Mouse (Mus musculus): ENCODE data around the gene Tnr. TPM values are rescaled to one million over a fixed set of nuclear protein-coding genes. Genes with fewer than 3 reads are reported as not detected.

Tnr gene
- polyA plus RNA-seq, 1 experiment from 2014 or later: not detected

DNA sequence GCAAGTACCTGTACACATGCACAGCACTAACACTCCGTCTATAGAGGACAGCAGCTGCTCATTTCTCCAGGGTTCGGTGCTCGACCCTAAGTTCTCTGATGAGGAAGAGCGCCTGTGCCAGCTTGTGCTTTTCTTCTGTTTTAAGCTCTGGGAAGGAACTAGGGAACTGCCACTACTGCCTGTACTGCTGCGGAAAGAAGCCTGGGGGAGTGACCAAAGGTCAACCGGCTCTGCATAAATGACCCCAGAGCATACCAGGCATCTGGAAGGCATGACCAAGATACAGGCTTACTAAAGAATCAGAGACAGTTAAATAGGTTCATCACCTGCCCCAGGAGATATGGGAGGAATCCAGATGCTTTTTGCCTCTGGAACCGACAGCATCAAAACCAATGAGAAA lies 224.4 kb downstream of the Tnr start:
- no peaks in the 10 kb centered on the region for H3K4me1 ChIP-seq (ENCODE audit: insufficient read depth)
- no peaks in the 10 kb centered on the region for H3K36me3 ChIP-seq (replicated peaks; ENCODE audit: insufficient read depth, low read length)
- DNase-seq (no peak), ATAC-seq (no peak)
- no peak overlapping the region for H3K4me2 ChIP-seq (ENCODE audit: low read depth, low read length)
- no peak overlapping the region for H3K9ac ChIP-seq (replicated peaks)
- H3K27ac ChIP-seq (ENCODE audit: low read depth): no peak overlapping the region
- no peaks in the 10 kb centered on the region for H3K9me3 ChIP-seq (ENCODE audit: low read length)
- WGBS (ENCODE audit: insufficient replicate concordance): 69% methylated on average over 7 of the region's 7 CpGs
- H3K4me3 ChIP-seq (ENCODE audit: low read depth, low read length): no peak overlapping the region
- H3K27me3 ChIP-seq (ENCODE audit: insufficient read depth, low read length): no peaks in the 10 kb centered on the region
- no peak for TF ChIP-seq CTCF (IDR thresholded peaks at IDR 0.05; ENCODE audit: low read depth)
- TF ChIP-seq EP300 (IDR thresholded peaks at IDR 0.05; ENCODE audit: low read depth): no peak

DNA sequence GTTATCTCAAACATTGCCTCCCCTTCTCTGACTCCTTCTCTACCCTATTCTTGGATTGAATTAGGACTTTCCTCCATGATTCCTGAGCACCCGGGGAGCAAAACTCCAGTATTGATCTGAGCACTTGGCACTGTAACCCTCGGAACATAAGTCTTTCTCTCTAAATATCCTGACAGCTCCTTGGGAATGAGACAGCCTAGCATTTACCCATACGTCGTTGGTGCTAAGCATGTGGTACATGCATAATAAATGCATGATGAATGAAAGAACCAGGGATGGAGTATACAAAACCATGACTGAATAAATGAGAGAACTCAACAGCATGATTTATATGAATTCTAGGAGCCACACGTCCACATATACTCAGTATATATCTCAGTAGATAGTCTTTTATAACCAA lies 226.8 kb downstream of the Tnr start:
- Histone ChIP-seq H3K27me3 (ENCODE audit: insufficient read depth, low read length) (no peaks in the 10 kb centered on the region), H3K4me3 (ENCODE audit: low read depth, low read length) (no peak overlapping the region), H3K27ac (ENCODE audit: low read depth) (no peak overlapping the region), H3K9ac (replicated peaks) (no peak overlapping the region), H3K36me3 (replicated peaks; ENCODE audit: insufficient read depth, low read length) (no peaks in the 10 kb centered on the region), H3K4me2 (ENCODE audit: low read depth, low read length) (no peak overlapping the region), H3K9me3 (ENCODE audit: low read length) (no peaks in the 10 kb centered on the region), H3K4me1 (ENCODE audit: insufficient read depth) (no peaks in the 10 kb centered on the region)
- TF ChIP-seq CTCF (IDR thresholded peaks at IDR 0.05; ENCODE audit: low read depth): no peak
- no peak for TF ChIP-seq EP300 (IDR thresholded peaks at IDR 0.05; ENCODE audit: low read depth)
- ATAC-seq: no peak
- DNase-seq: no peak
- WGBS (ENCODE audit: insufficient replicate concordance): 69% methylated on average over 5 of the region's 5 CpGs

DNA sequence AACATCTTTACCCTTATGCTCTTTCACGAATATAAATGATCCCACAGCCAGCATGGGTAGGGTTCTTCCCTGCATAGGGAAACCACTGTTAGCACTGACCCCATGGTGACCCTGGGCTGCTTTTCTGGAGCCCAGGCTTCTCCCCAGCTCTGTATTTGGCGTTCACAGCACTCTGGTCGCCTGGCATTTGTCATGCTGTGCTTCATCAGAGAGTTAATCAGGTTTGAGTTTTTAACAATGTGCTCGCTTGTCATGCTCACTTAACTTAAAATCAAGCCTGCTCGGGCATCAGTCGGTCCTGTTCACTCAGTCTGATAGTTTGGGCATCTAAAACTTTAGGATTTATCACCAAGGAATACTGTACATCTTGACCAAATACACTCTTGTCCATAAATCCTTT lies 227.3 kb downstream of the Tnr start:
- no peak overlapping the region for H3K4me2 ChIP-seq (ENCODE audit: low read depth, low read length)
- WGBS (ENCODE audit: insufficient replicate concordance): 47% methylated on average over 6 of the region's 6 CpGs
- ATAC-seq (no peak), DNase-seq (no peak)
- H3K27me3 ChIP-seq (ENCODE audit: insufficient read depth, low read length): no peaks in the 10 kb centered on the region
- H3K9me3 ChIP-seq (ENCODE audit: low read length): no peaks in the 10 kb centered on the region
- no peak overlapping the region for H3K27ac ChIP-seq (ENCODE audit: low read depth)
- no peaks in the 10 kb centered on the region for H3K4me1 ChIP-seq (ENCODE audit: insufficient read depth)
- TF ChIP-seq CTCF (IDR thresholded peaks at IDR 0.05; ENCODE audit: low read depth) (no peak), EP300 (IDR thresholded peaks at IDR 0.05; ENCODE audit: low read depth) (no peak)
- no peak overlapping the region for H3K4me3 ChIP-seq (ENCODE audit: low read depth, low read length)
- no peaks in the 10 kb centered on the region for H3K36me3 ChIP-seq (replicated peaks; ENCODE audit: insufficient read depth, low read length)
- no peak overlapping the region for H3K9ac ChIP-seq (replicated peaks)

DNA sequence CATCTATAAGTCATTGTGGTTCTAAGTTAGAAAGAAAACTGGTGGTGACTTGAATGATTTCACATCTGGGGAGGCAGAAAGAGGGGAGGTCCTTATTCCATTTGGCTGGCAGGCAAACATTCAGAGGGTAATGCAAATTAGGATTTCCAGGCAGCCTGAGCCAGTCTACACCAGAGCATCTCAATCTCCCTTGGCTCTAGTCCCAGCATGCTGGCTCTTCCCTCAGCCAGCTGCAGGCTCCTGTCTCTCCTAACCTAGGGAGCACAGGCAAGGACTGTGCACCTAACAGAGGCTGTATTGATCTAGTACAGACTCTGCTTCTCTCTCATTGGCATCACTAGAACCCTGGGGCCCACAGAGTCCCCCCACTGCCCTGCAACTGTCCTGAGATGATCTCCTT lies 237.4 kb downstream of the Tnr start:
- H3K4me2 ChIP-seq (ENCODE audit: low read depth, low read length): no peak overlapping the region
- TF ChIP-seq CTCF (IDR thresholded peaks at IDR 0.05; ENCODE audit: low read depth): no peak
- TF ChIP-seq EP300 (IDR thresholded peaks at IDR 0.05; ENCODE audit: low read depth): no peak
- DNase-seq: no peak
- no peak for ATAC-seq
- H3K9me3 ChIP-seq (ENCODE audit: low read length): no peaks in the 10 kb centered on the region
- H3K9ac ChIP-seq (replicated peaks): no peak overlapping the region
- H3K27ac ChIP-seq (ENCODE audit: low read depth): no peak overlapping the region
- H3K4me1 ChIP-seq (ENCODE audit: insufficient read depth): no peaks in the 10 kb centered on the region
- H3K27me3 ChIP-seq (ENCODE audit: insufficient read depth, low read length): no peaks in the 10 kb centered on the region
- no peak overlapping the region for H3K4me3 ChIP-seq (ENCODE audit: low read depth, low read length)
- no peaks in the 10 kb centered on the region for H3K36me3 ChIP-seq (replicated peaks; ENCODE audit: insufficient read depth, low read length)

DNA sequence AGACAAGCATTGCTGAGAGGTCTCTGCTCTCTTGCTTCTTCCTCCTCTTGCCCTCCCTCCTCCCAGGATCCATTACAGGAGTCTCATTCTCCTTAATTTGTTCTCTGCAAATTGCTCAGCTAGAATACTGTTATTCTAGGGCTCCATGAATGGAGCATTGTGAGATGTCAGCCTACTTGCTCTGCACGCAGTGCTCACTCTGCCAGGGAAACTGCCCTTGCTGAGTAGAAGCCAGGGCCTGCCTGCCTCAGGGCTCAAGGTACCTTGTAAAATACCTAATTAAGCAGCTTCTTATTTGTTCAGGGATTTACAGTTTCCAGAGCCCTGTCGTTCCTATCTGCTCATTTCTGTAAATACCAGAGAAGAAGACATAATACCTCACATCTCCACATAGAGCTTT lies 240.3 kb downstream of the Tnr start:
- Histone ChIP-seq H3K36me3 (replicated peaks; ENCODE audit: insufficient read depth, low read length) (no peaks in the 10 kb centered on the region), H3K9me3 (ENCODE audit: low read length) (no peaks in the 10 kb centered on the region), H3K4me3 (ENCODE audit: low read depth, low read length) (no peak overlapping the region), H3K4me2 (ENCODE audit: low read depth, low read length) (no peak overlapping the region), H3K27ac (ENCODE audit: low read depth) (no peak overlapping the region), H3K9ac (replicated peaks) (no peak overlapping the region), H3K4me1 (ENCODE audit: insufficient read depth) (no peaks in the 10 kb centered on the region), H3K27me3 (ENCODE audit: insufficient read depth, low read length) (no peaks in the 10 kb centered on the region)
- ATAC-seq: no peak
- no peak for TF ChIP-seq EP300 (IDR thresholded peaks at IDR 0.05; ENCODE audit: low read depth)
- no peak for TF ChIP-seq CTCF (IDR thresholded peaks at IDR 0.05; ENCODE audit: low read depth)
- DNase-seq: no peak
- WGBS (ENCODE audit: insufficient replicate concordance): 76% methylated on average over 2 of the region's 2 CpGs

DNA sequence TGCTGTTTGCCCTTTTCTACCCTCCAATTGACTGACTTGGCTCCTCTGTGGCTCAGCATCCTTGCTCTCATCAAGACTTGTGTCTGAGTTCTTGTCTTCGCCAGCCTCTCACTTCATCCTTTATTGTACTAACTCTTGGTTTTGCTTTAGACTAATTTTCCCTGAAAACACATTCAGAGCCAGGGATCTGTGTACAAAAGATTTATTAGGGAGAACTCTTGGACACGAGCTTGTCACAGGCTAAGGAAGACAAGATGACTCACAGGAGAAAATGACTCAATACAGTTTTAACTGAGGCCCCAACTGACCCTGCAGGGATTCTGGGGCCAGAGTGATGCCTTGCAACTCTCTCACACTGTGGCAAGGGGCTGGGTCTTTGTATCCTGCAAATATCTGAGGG lies 241.3 kb downstream of the Tnr start:
- Histone ChIP-seq H3K27ac (ENCODE audit: low read depth) (no peak overlapping the region), H3K4me3 (ENCODE audit: low read depth, low read length) (no peak overlapping the region), H3K9ac (replicated peaks) (no peak overlapping the region), H3K36me3 (replicated peaks; ENCODE audit: insufficient read depth, low read length) (no peaks in the 10 kb centered on the region), H3K4me1 (ENCODE audit: insufficient read depth) (no peaks in the 10 kb centered on the region), H3K9me3 (ENCODE audit: low read length) (no peaks in the 10 kb centered on the region), H3K27me3 (ENCODE audit: insufficient read depth, low read length) (no peaks in the 10 kb centered on the region), H3K4me2 (ENCODE audit: low read depth, low read length) (no peak overlapping the region)
- 63% methylated on average over 2 of the region's 2 CpGs for WGBS (ENCODE audit: insufficient replicate concordance)
- TF ChIP-seq CTCF (IDR thresholded peaks at IDR 0.05; ENCODE audit: low read depth) (no peak), EP300 (IDR thresholded peaks at IDR 0.05; ENCODE audit: low read depth) (no peak)
- DNase-seq (no peak), ATAC-seq (no peak)

DNA sequence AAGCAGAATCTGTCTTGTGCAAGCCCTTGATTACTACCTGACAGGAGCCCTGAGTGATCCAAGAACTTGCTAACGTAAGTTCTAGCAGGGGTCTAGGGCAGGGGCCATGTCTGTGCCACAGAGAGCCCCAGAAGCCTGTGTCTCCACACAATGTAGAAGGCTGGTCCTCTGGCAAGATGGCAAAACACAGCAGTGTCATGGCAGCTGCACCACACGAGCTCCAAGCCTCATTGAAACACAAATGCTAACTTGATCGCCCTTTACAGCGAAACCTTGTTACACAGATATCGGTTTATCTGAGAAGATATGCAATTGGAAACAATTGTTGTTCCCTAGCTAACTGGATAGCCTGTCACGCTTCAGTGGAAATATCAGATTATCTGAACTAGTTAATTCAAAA lies 246.4 kb downstream of the Tnr start:
- ATAC-seq (no peak), DNase-seq (no peak)
- H3K4me3 ChIP-seq (ENCODE audit: low read depth, low read length): no peak overlapping the region
- H3K9ac ChIP-seq (replicated peaks): no peak overlapping the region
- no peaks in the 10 kb centered on the region for H3K9me3 ChIP-seq (ENCODE audit: low read length)
- H3K4me1 ChIP-seq (ENCODE audit: insufficient read depth): no peaks in the 10 kb centered on the region
- 71% methylated on average over 6 of the region's 6 CpGs for WGBS (ENCODE audit: insufficient replicate concordance)
- H3K27me3 ChIP-seq (ENCODE audit: insufficient read depth, low read length): no peaks in the 10 kb centered on the region
- H3K36me3 ChIP-seq (replicated peaks; ENCODE audit: insufficient read depth, low read length): no peaks in the 10 kb centered on the region
- H3K27ac ChIP-seq (ENCODE audit: low read depth): no peak overlapping the region
- TF ChIP-seq EP300 (IDR thresholded peaks at IDR 0.05; ENCODE audit: low read depth) (no peak), CTCF (IDR thresholded peaks at IDR 0.05; ENCODE audit: low read depth) (no peak)
- no peak overlapping the region for H3K4me2 ChIP-seq (ENCODE audit: low read depth, low read length)
